Mouse (Mus musculus): Measurements from ENCODE around the gene Fyn.

DNA sequence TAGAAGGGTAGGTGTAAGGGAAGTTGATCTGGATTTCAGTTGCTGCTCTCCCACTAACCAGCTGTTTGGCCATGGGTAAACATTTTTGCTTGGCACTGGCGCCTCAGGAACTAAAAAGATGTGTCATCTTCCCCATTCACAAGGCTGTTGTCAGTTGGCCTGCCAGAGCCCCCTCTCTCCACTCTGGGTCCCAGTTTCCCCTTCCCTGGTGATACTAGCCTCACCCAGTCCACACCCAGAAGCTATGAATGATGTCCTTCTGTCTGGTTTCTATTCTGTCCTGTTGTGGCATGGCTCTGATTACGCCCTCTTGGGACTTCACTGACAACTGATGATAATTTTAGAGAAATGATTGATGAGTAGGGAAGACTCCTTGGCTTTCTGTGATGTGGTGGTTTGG is 38.9 kb downstream of the Fyn start:
- TF ChIP-seq CTCF (IDR thresholded peaks at IDR 0.05; ENCODE audit: low read depth, low read length), result no peak
- no peak for TF ChIP-seq POLR2A (IDR thresholded peaks at IDR 0.05; ENCODE audit: borderline replicate concordance, low read depth, low read length)

Data from bone marrow macrophage, adult 2 months (primary cell).